Mouse (Mus musculus): ENCODE measurements around the gene Cdk2ap1. TPM values are rescaled to one million over a fixed set of nuclear protein-coding genes. Genes with fewer than 3 reads are reported as not detected.
"Not testable (repeated sequence)": the region's sequence is repeated elsewhere in the genome, so short reads cannot be mapped to it uniquely, and the experiment has no call there.

Gene Cdk2ap1
- polyA plus RNA-seq, 1 experiment from 2014 or later = 59.5 TPM

DNA sequence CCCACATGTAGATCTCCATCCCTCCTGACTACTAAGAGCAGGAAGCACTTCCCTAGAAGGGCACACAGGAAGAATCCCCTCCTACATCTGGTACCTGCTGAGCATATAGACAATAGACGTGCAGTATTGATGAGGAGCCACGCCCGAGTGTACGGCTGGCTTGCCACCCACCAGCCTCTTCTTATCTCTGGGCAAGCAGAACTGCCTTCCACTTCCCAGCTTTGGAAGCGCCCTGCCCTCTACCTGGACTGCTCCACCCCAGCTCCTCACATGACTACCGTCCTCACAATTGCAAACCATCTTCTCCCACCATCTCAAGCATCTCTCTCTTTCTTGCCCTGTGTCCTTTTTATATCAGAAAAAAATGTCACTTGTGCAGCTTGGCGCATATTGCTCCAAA lies 45.2 kb downstream of the Cdk2ap1 start:
- Histone ChIP-seq H3K9me3 (ENCODE audit: control insufficient read depth, low read length) (no peaks in the 10 kb centered on the region; the same call in 1 of the 2 replicates), H3K36me3 (ENCODE audit: control insufficient read depth, insufficient read depth, low read length) (peaks cover 42% of the 10 kb centered on the region), H3K4me1 (replicated peaks; ENCODE audit: control insufficient read depth, insufficient read depth, low read length) (no peaks in the 10 kb centered on the region), H3K27me3 (replicated peaks; ENCODE audit: control insufficient read depth, insufficient read depth, low read length) (no peaks in the 10 kb centered on the region), H3K9ac (ENCODE audit: low read length) (no peak overlapping the region), H3K27ac (ENCODE audit: low read depth) (no peak overlapping the region), H3K4me2 (ENCODE audit: low read length) (no peak overlapping the region), H3K4me3 (ENCODE audit: low read depth, low read length) (no peak overlapping the region)
- 80% methylated on average over 7 of the region's 7 CpGs for WGBS
- DNase-seq (ENCODE audit: low spot score) (no peak), ATAC-seq (replicated peaks; ENCODE audit: low FRiP score, low TSS enrichment, low read depth) (no peak)

DNA sequence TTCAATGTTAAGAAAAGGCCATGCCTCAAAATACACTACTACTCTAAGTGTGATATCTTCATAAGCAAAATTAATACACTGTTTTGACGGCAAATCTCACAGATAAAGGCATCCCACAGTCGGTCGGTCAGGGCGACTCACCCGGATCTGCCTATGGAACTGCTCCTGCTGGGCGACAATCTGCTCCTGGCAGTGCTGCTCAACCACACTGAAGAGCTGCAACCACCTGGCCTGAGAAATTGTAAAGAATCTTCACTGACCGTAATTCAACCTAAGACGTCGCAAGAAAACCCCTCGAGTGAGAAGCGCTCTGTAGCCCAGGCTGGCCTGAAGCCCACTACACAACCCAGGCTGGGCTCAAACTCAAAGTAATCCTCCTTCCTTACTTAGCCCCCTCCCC lies 46.9 kb downstream of the Cdk2ap1 start:
- Histone ChIP-seq H3K9ac (ENCODE audit: low read length) (no peak overlapping the region), H3K27ac (ENCODE audit: low read depth) (no peak overlapping the region), H3K9me3 (ENCODE audit: control insufficient read depth, low read length) (peaks cover 6% of the 10 kb centered on the region), H3K4me2 (ENCODE audit: low read length) (no peak overlapping the region), H3K4me1 (replicated peaks; ENCODE audit: control insufficient read depth, insufficient read depth, low read length) (no peaks in the 10 kb centered on the region), H3K36me3 (ENCODE audit: control insufficient read depth, insufficient read depth, low read length) (peaks cover 57% of the 10 kb centered on the region), H3K4me3 (ENCODE audit: low read depth, low read length) (no peak overlapping the region), H3K27me3 (replicated peaks; ENCODE audit: control insufficient read depth, insufficient read depth, low read length) (no peaks in the 10 kb centered on the region)
- ATAC-seq (replicated peaks; ENCODE audit: low FRiP score, low TSS enrichment, low read depth) = no peak
- 92% methylated on average over 11 of the region's 11 CpGs for WGBS
- no peak for DNase-seq (ENCODE audit: low spot score)

DNA sequence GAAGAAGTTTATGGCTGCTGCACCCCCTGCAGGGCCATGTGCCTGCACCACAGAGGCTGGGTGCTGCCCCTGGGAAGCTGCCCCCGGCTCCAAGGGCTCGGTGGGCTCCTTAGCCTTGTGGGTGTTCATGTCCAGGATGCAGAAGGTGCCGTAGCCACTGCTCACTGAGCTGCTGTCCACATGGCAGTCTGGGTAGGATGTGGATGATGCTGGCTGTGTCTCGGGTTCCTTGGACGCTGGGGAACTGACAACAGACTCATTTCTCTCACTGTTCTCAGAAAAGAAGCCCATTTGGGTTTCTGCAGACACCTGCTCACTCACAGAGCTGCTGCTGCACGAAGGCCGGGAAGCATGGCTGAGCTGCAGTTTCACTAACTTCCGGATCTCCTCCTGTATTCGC lies 47.4 kb downstream of the Cdk2ap1 start:
- no peak overlapping the region for H3K4me2 ChIP-seq (ENCODE audit: low read length)
- no peaks in the 10 kb centered on the region for H3K4me1 ChIP-seq (replicated peaks; ENCODE audit: control insufficient read depth, insufficient read depth, low read length)
- no peak overlapping the region for H3K9ac ChIP-seq (ENCODE audit: low read length)
- DNase-seq (ENCODE audit: low spot score) (no peak), ATAC-seq (replicated peaks; ENCODE audit: low FRiP score, low TSS enrichment, low read depth) (no peak)
- no peak overlapping the region for H3K27ac ChIP-seq (ENCODE audit: low read depth)
- no peaks in the 10 kb centered on the region for H3K27me3 ChIP-seq (replicated peaks; ENCODE audit: control insufficient read depth, insufficient read depth, low read length)
- 90% methylated on average over 9 of the region's 9 CpGs for WGBS
- H3K9me3 ChIP-seq (ENCODE audit: control insufficient read depth, low read length) = peaks cover 6% of the 10 kb centered on the region
- H3K36me3 ChIP-seq (ENCODE audit: control insufficient read depth, insufficient read depth, low read length) = peaks cover 62% of the 10 kb centered on the region
- no peak overlapping the region for H3K4me3 ChIP-seq (ENCODE audit: low read depth, low read length)

DNA sequence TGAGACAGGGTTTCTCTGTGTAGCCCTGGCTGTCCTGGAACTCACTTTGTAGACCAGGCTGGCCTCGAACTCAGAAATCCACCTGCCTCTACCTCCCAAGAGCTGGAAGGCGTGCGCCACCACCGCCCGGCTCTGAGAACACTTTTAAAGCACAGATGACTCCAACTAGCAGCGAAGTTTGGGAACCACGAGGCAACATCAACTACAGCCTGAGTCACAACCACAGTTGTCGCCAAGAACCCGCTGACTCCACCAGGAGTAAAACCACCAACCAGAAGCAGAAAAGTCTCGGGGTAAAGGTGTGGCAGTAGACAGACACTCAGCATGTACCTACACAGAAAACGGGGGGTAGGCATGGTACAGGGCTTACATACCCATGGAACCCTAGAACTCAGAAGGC lies 52.8 kb downstream of the Cdk2ap1 start:
- Histone ChIP-seq H3K36me3 (ENCODE audit: control insufficient read depth, insufficient read depth, low read length) (peaks cover 72% of the 10 kb centered on the region), H3K4me1 (replicated peaks; ENCODE audit: control insufficient read depth, insufficient read depth, low read length) (no peaks in the 10 kb centered on the region), H3K27me3 (replicated peaks; ENCODE audit: control insufficient read depth, insufficient read depth, low read length) (no peaks in the 10 kb centered on the region), H3K9ac (ENCODE audit: low read length) (no peak overlapping the region), H3K27ac (ENCODE audit: low read depth) (no peak overlapping the region), H3K9me3 (ENCODE audit: control insufficient read depth, low read length) (peaks cover 6% of the 10 kb centered on the region), H3K4me3 (ENCODE audit: low read depth, low read length) (no peak overlapping the region), H3K4me2 (ENCODE audit: low read length) (no peak overlapping the region)
- ATAC-seq (replicated peaks; ENCODE audit: low FRiP score, low TSS enrichment, low read depth) (no peak), DNase-seq (ENCODE audit: low spot score) (no peak)
- WGBS = 96% methylated on average over 10 of the region's 11 CpGs

DNA sequence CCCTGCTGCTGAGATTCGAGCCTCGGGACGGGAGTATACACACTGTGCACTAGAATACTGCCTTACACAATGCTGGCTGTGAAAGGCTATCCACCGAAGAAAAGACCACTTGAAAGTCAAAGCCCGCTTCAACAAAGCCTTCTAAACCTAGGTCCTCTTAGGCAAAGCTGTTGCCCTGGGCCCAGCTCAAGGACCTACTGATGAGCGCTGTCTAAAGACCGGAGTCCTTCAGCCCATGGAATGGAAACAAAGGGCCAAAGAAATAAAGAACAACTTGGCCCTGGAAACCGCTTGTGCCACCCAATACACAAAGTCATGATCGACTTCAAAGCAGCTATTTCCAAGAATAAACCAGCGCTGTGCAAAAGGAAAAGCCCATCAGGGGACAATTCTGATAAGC lies 53.7 kb downstream of the Cdk2ap1 start:
- H3K27me3 ChIP-seq (replicated peaks; ENCODE audit: control insufficient read depth, insufficient read depth, low read length) = no peaks in the 10 kb centered on the region
- H3K27ac ChIP-seq (ENCODE audit: low read depth) = no peak overlapping the region
- peaks cover 62% of the 10 kb centered on the region for H3K36me3 ChIP-seq (ENCODE audit: control insufficient read depth, insufficient read depth, low read length)
- 91% methylated on average over 10 of the region's 10 CpGs for WGBS
- no peak overlapping the region for H3K4me2 ChIP-seq (ENCODE audit: low read length)
- H3K9ac ChIP-seq (ENCODE audit: low read length) = no peak overlapping the region
- H3K4me1 ChIP-seq (replicated peaks; ENCODE audit: control insufficient read depth, insufficient read depth, low read length) = no peaks in the 10 kb centered on the region
- H3K9me3 ChIP-seq (ENCODE audit: control insufficient read depth, low read length) = peaks cover 6% of the 10 kb centered on the region
- no peak overlapping the region for H3K4me3 ChIP-seq (ENCODE audit: low read depth, low read length)
- no peak for DNase-seq (ENCODE audit: low spot score)
- ATAC-seq (replicated peaks; ENCODE audit: low FRiP score, low TSS enrichment, low read depth) = no peak

DNA sequence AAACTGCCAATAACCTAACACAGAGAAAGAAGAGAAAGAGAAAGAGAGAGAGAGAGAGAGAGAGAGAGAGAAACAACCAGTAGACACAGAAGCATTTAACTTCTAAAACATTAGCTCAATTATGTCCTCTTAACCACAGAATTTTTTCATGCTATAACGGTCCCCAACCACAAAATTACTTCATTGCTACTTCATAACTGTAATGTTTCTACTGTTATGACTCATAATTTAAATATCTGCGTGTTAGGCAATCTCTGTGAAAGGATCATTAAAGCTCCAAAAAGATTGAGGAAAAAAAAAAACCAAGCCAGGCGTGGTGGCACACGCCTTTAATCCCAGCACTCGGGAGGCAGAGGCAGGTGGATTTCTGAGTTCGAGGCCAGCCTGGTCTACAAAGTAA lies 60.0 kb downstream of the Cdk2ap1 start:
- H3K4me2 ChIP-seq (ENCODE audit: low read length); DNase-seq (ENCODE audit: low spot score); H3K27me3 ChIP-seq (replicated peaks; ENCODE audit: control insufficient read depth, insufficient read depth, low read length); H3K4me3 ChIP-seq (ENCODE audit: low read depth, low read length); H3K27ac ChIP-seq (ENCODE audit: low read depth); ATAC-seq (replicated peaks; ENCODE audit: low FRiP score, low TSS enrichment, low read depth); H3K9ac ChIP-seq (ENCODE audit: low read length); H3K4me1 ChIP-seq (replicated peaks; ENCODE audit: control insufficient read depth, insufficient read depth, low read length); H3K9me3 ChIP-seq (ENCODE audit: control insufficient read depth, low read length): not testable (repeated sequence)
- peaks cover 51% of the 10 kb centered on the region for H3K36me3 ChIP-seq (ENCODE audit: control insufficient read depth, insufficient read depth, low read length)
- WGBS = 96% methylated on average over 6 of the region's 6 CpGs

- H3K27me3 ChIP-seq (replicated peaks; ENCODE audit: control insufficient read depth, insufficient read depth, low read length) = no peaks in the 10 kb centered on the region
- H3K4me1 ChIP-seq (replicated peaks; ENCODE audit: control insufficient read depth, insufficient read depth, low read length) = no peaks in the 10 kb centered on the region
- H3K9ac ChIP-seq (ENCODE audit: low read length) = no peak overlapping the region
- DNase-seq (ENCODE audit: low spot score) (no peak), ATAC-seq (replicated peaks; ENCODE audit: low FRiP score, low TSS enrichment, low read depth) (peak; percentile 83)
- H3K27ac ChIP-seq (ENCODE audit: low read depth) = no peak overlapping the region
- no peaks in the 10 kb centered on the region for H3K9me3 ChIP-seq (ENCODE audit: control insufficient read depth, low read length)
- H3K36me3 ChIP-seq (ENCODE audit: control insufficient read depth, insufficient read depth, low read length) = peaks cover 52% of the 10 kb centered on the region
- H3K4me2 ChIP-seq (ENCODE audit: low read length) = no peak overlapping the region
- 64% methylated on average over 4 of the region's 4 CpGs for WGBS
- H3K4me3 ChIP-seq (ENCODE audit: low read depth, low read length) = no peak overlapping the region
Measured at GRCm38 (mm10) chr5:124300132-124300531, 62.8 kb downstream of the Cdk2ap1 start.

GRCm38 (mm10) chr5:124299307-124299706 lies 63.6 kb downstream of the Cdk2ap1 start:
- not testable (repeated sequence) for H3K27ac ChIP-seq (ENCODE audit: low read depth); H3K27me3 ChIP-seq (replicated peaks; ENCODE audit: control insufficient read depth, insufficient read depth, low read length); H3K4me1 ChIP-seq (replicated peaks; ENCODE audit: control insufficient read depth, insufficient read depth, low read length); H3K9me3 ChIP-seq (ENCODE audit: control insufficient read depth, low read length); H3K4me3 ChIP-seq (ENCODE audit: low read depth, low read length); H3K9ac ChIP-seq (ENCODE audit: low read length); DNase-seq (ENCODE audit: low spot score); H3K4me2 ChIP-seq (ENCODE audit: low read length); ATAC-seq (replicated peaks; ENCODE audit: low FRiP score, low TSS enrichment, low read depth)
- 73% methylated on average over 3 of the region's 4 CpGs for WGBS
- H3K36me3 ChIP-seq (ENCODE audit: control insufficient read depth, insufficient read depth, low read length) = peaks cover 57% of the 10 kb centered on the region

GRCm38 (mm10) chr5:124296475-124296874 lies 66.4 kb downstream of the Cdk2ap1 start:
- ATAC-seq (replicated peaks; ENCODE audit: low FRiP score, low TSS enrichment, low read depth) (no peak), DNase-seq (ENCODE audit: low spot score) (no peak)
- no peak overlapping the region for H3K9ac ChIP-seq (ENCODE audit: low read length)
- no peak overlapping the region for H3K4me3 ChIP-seq (ENCODE audit: low read depth, low read length)
- no peaks in the 10 kb centered on the region for H3K9me3 ChIP-seq (ENCODE audit: control insufficient read depth, low read length)
- no peak overlapping the region for H3K4me2 ChIP-seq (ENCODE audit: low read length)
- peaks cover 64% of the 10 kb centered on the region for H3K36me3 ChIP-seq (ENCODE audit: control insufficient read depth, insufficient read depth, low read length)
- no peaks in the 10 kb centered on the region for H3K27me3 ChIP-seq (replicated peaks; ENCODE audit: control insufficient read depth, insufficient read depth, low read length)
- no peak overlapping the region for H3K27ac ChIP-seq (ENCODE audit: low read depth)
- WGBS = 96% methylated on average over 4 of the region's 4 CpGs
- H3K4me1 ChIP-seq (replicated peaks; ENCODE audit: control insufficient read depth, insufficient read depth, low read length) = no peaks in the 10 kb centered on the region

Data from intestine, embryonic 14.5 days (tissue).